Mouse (Mus musculus): Measurements from ENCODE around the gene Slc25a51. TPM values are rescaled to one million over a fixed set of nuclear protein-coding genes. Genes with fewer than 3 reads are reported as not detected.

Slc25a51 gene
- total RNA-seq, 2 experiments from 2014 or later, result 32.4 to 40.3 TPM

DNA sequence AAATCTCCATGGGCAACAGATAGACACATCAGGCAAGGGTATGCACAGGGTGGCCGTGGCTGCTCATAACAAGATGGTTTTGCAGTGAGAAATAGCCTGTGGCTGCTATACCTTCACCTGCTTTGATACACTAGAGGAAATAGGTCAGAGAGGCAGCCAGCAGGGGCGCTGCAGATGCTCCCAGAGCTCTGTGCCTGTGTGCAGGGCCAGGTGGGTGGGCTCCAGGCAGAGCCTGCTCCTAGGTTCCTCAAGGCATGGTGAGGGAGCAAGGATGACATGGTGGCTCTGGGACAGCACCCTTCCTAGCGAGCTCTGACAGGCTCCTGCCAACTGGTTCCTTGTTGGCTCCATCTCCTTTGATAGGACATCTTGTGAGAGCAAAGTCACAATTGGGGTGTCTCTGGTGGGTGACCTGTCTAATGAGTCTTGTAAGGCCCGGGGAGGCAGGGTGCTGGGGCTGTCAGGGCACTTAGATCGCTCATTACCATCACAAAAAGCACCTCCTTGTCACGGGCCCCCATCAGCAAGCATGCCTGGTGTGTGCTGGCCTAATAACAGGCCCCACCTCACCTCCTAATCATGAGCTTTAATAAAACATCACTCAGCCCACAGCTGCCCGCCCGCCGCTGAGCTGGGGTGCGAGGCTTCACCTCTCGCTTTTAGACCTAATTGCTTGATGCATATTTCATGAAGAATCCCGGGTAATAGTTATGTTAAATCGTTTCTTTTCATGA lies 18.3 kb upstream of the Slc25a51 start:
- ATAC-seq (replicated peaks; ENCODE audit: poor library complexity, severe bottlenecking), result no peak

DNA sequence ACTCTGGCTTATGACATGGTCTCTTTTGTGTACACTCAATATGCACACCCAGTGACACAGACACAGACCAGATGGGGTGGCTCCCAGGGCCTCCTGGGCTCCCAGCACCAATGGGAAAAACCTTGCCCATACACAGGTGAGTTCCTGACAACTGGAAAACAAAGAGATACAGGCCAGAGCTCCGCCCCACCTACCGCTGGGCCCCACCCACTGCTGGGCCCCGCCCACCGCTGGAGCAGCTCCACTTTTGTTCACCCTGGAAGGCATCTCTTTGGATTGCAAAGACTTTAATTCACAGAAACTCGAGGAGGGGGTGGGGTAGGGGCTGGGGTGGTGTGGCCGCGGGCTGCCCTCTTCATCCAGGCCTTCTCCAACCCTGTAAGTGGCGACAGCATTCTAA lies 14.8 kb upstream of the Slc25a51 start:
- ATAC-seq (replicated peaks; ENCODE audit: poor library complexity, severe bottlenecking), result no peak

DNA sequence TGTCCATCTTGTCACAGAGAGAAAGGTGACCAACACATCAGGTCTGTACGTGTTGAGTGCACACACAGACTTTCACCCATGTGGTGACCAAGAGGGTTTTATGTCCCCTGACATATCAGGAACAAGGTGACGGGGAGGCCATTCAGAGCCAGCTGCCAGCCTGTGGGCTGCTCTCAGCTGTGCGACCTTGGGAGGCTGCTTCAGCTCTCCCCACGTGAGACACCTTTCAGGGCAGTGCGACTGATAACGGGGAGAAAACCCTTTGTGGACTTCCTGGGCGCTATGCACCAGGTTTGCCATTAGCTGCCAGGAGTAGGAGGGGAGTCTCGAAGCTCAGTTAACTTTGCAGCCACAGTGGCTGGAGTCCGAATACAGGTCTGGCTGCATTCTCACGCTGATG lies 14.1 kb upstream of the Slc25a51 start:
- ATAC-seq (replicated peaks; ENCODE audit: poor library complexity, severe bottlenecking), result no peak

DNA sequence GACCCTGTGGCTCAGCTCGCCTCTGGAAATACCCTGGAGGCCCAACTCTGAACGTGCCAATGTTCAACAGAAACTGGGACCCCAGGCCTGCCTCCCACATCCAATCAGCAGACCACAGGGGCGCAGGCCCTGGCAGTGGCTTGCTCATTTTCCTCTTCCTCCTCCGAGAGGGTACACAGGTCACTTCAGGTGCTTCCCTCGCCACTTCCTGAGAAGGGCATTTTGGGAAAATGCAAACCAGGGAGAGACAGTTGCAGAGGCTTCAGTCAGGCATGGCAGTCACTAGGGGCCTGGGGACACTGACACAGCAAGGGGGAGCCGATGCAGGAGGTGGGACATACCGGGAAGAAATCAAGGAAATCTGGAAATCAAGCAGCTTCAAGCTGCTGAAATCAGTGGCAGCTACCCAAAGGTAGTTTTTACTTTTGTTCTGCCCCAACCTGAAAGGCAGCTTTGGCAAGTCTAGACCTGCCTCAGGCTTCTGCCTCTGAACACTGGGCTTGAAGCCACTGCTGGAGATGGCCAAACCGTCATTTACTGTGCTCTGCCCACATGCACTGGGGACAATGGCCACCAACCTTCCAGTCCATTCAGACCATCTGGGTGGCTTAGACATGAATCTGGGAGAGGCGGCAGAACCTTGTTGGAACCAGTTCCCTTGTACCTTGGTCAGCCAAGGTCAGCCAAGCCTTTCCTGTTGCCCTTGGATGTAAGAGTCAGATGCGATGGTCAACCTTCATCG lies 13.1 kb upstream of the Slc25a51 start:
- ATAC-seq (replicated peaks; ENCODE audit: poor library complexity, severe bottlenecking), result no peak

DNA sequence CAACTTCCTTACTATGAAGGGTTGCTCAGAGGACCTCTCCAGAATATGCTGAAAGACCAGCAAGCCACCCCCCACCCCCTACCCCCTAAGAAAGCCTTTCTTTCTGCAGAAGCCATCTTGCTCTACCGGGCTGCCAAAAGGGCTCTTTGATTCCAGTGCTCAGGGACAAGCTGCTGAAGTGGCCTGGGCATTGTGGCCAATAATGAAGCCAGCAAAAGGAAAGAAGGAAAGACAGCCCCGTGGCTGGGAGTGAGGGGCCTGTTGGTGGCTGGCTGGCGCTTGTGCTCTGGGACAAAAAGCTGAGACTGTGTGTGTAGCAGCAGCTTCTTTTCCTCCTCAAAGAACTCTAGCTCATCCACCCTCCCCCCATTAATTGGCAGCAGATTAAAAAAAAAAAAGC lies 12.2 kb upstream of the Slc25a51 start:
- ATAC-seq (replicated peaks; ENCODE audit: poor library complexity, severe bottlenecking), result no peak

DNA sequence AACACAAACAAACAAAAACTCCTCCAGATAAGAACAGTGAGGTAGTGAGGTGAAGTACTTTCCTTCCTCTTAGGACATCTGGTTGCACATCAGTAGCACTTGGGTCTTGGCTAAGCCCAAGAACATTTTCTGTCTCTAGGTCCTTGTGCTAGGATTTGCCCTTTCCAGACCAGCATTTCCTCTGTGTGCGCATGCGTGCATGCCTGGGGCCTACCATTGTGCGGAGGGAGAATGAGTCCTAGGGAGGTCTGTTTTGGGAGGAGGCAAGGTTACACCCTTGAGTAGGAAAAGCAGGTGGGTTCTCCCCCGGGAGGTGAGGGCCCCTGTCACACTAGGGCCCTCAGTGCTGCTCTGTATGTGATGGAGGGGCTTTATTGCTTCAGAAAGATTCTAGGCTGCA lies 10.5 kb upstream of the Slc25a51 start:
- no peak for ATAC-seq (replicated peaks; ENCODE audit: poor library complexity, severe bottlenecking)

DNA sequence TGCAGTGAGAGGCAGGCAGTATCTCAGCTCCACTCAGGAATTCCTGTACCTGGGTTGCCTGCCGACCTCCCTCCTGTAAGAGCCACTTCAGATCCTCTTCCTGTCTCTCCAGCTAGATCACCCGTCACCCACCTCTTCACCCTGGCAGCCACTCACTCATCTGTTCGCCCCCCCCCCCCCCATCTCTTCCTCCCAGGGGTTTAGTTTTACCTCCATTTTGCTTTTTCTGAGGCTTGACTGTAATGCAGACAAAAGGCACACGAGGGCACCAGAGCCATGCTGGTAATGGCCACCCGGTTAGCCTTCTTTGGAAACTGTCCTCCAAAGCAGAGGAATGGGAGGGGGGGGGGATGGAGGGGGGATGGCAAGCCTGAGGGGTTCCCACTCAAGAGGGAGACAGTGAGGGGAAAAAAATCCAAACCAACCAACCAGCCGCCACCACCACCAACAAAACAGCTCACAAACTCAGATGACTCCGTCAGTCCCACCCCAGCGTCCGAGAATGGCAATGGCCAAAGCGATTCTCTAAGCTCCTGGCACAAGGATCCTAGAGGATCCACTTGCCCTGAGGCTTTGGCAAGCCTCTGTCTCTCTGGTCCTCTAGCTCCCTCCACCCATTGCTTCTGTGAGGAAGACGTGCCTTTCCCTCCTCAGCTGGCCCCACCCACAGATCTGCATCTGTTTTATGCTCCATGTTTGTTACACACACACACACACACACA lies 9.8 kb upstream of the Slc25a51 start:
- ATAC-seq (replicated peaks; ENCODE audit: poor library complexity, severe bottlenecking), result peak; percentile 60

DNA sequence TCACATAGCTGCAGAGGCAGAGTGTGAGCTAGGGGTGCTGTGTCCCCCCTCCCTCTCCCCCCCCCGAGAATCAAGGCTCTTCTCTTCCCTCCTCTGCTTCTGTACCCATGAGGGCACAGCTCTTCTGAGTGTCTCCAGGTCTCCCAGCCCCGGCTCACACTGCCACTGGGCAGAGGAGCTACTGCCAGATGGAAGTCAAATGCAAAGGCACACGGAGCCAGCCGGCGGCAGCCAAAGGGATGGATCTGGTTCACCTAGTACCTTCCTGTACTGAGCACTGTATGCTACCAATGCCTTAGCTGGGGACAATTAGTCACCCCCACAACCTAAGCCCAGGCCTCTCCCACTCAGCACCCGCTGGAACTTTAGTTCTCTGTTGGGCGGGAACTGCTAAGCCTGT lies 7.7 kb upstream of the Slc25a51 start:
- no peak for ATAC-seq (replicated peaks; ENCODE audit: poor library complexity, severe bottlenecking)

DNA sequence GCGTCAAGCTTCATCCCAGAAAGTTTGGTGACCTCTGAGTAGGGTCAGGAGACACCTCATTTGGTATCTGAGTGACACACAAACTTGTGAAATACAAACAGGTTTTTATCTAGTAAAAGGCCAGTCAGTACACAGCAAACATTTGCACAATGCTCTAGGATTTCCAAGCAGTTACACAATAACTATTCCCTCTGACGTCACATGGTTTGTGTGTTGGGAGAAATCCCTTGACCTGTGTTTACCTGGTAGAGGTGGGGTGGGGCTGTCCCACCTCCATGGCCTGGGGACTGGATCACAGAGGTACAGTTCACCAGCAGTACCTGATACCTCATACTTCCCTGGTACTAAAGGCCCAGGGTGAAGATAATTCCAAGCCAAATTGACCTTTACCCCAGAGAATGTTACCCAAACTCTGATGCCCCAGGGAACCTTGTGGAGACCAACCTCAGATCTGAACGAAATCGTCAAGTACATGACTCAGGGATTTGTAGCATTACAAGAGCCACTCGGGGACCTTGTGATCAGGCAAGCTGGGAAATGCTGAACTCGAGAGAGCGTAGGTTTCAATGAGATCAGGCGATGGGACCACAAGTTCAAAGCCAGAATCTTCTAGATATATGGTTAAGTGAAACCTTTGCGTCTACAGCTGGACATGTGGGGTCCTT lies 5.2 kb upstream of the Slc25a51 start:
- ATAC-seq (replicated peaks; ENCODE audit: poor library complexity, severe bottlenecking), result no peak

DNA sequence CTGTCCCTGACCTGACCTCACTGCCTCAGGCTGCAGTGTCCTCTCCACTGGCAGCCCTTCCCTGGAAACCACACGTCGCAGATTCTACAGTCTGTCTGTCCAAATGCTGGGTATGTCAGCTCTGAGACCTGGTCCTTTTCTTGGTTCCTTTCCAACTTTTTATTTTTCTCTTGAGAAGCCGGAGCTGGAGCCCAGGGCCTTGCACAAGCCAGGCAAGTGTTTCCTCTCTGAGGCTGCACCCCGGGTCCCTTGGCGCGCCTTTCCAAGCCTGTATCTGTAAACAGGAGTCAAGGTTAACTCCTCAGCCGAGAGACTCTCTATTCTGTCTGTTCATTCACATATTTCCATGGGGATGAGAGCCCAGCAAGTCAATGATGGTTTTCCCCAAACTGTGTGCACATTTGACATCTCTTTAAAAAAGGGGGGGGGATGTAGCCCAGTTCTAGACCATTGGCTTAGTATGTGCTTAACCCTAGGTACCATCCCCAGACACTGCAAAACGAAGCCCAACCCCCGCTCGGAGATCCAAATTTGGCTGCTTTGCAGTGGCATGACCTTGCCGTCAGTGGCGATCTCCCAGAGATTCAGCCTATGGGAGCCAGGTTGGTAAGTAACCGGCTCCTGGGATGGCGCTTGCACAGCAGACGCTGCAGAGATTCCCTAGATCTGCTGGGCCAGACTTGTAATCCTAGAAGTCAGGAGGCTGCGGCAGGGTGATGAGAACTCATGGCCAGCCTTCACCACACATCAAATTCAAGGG lies 4.0 kb upstream of the Slc25a51 start:
- no peak for ATAC-seq (replicated peaks; ENCODE audit: poor library complexity, severe bottlenecking)

DNA sequence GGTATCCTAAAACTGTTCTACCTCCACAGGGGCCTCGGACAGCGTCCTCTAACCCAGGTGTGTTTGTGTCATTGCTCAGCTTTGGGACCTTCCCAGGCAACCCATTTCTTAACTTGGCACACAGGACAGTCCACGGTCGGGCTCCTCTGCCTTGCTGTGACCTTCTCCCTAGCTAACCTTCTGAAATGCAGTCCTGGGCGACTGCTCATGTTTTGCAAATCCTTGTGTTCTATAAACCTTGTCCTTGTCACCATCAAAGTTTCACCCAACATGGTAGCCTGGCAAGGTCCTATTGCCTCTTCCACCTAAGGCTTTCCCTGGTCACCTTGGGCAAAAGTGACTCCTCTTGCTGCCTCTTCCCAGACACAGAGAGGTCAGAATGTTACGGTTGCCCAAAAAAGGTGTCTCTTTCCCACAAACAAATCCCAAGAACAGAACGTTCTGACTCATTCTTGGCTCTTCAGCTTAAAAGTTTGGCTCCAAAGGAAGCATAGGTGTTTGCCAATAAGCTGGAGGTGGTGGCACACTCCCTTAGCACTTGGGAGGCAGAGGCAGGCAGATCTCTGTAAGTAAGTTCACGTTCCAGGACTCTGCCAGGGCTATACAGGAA lies 2.7 kb upstream of the Slc25a51 start:
- no peak for ATAC-seq (replicated peaks; ENCODE audit: poor library complexity, severe bottlenecking)

DNA sequence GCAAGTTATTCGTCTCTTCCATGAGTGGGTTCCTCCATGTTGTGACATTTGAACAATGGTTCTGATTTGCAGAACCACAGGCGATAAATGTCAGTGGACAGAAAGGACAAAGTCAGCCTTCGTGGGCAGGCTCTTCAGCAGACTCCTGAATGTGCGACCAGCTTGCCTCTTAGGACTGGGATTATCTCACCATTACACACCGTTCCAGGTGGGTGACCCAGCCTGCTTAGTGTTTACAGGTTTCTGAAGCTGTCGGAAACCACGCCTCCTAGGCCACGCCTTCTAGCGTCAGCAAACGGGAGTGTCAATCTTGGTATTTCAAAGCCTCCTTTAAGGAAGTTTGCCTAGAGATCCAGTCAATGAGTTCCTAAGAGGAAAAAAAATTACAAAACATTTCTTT lies 704 bp upstream of the Slc25a51 start:
- peak; percentile 54 for ATAC-seq (replicated peaks; ENCODE audit: poor library complexity, severe bottlenecking)

DNA sequence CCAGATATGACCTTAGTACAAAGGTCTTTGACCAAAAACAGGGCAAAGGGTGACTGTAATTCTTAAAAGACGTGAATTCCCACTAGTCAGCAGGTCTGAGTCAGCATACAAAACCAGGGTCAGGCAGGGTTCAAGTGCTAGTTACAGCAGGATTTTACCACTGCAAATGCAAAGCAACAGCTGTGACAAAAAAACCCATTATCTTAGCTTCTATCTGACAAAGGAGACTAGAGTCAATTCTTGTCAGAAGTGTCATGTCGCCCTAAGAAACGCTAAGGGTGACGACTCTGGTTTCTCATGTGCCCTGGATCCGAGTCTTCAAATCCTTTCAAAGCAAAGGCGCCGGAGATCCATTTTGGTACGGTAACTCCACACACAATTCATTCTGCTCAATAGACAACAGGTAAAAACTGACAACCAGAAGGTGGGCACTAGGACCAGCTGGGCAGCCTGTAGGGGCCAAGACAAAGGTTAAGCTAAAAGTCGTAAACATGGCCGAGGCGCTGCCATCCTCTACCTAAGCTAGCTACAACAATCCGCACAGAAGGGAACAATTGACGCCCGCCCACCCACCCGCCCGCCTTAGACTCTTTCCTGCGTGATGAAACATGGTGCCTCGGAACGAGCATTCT lies 747 bp downstream of the Slc25a51 start:
- ATAC-seq (replicated peaks; ENCODE audit: poor library complexity, severe bottlenecking), result no peak; the same call in 1 of the 2 replicates

DNA sequence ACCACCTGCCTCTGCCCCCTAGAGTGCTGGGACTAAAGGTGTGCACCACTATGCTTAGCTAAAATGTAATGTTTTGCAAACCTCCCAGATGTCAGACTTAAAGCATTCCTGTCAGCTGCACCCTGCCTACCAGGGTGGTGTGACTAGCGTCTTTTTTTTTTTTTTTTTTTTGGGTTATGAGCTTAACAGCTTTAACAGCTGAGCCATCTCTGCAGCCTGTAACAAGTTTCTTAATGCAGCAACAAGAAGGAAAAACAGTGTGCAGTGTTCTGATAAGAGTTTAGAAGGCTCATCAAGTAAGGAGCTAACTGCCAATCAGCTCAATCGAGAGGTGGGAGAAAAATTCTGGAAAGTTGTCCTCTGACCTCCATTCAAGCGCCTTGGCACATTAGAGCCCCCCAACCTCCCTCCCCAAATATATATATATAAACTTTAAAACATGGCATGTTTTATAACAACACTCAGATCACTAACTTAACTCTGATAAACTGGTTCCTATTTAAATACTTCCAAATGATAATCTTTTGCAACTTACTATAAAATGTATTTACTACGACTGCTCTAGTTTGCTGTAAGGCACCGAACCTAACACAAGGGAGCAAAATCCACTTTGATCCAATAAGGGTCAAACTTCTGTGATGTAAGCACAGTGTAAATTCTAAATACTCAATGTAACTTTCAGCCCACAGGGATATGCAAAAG lies 1.4 kb downstream of the Slc25a51 start:
- ATAC-seq (replicated peaks; ENCODE audit: poor library complexity, severe bottlenecking), result no peak

DNA sequence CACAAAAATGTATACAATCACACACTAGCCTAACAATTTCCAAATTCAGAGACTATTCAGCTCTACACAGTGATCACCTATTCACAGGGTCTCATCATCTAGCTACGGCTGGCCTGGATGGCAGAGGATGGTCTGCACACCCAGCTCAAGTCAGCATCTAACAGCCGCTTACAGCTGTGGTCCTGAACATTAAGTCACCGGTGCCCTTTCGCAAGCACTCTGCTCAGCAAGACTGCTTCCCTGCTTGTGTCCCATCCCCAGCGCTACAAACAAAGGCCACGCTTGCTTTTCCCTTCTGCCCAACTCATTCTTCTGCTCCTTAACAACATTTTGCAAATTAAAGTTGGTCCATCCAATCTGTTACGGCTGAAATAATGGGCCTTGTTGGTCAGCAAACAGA lies 2.2 kb downstream of the Slc25a51 start:
- ATAC-seq (replicated peaks; ENCODE audit: poor library complexity, severe bottlenecking), result no peak

DNA sequence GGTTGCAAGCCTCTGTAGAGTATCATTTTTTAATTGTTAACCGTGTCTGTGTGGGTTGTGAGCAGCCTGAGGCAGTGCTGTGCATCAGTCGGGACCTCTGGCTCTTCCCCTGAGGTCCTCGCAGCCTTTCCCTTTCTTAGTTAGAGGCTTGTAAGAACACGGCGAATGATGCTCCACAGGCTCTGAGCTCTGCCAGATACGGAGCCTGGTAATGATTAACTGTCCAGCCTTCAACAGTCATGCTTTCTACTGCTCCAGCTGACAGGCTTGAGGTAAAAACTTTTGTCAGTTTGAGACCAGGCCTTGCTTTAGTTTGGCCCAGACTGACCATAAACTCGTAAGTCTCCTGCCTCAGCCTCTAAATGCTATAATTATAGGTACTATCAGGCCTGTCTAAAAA lies 3.3 kb downstream of the Slc25a51 start:
- no peak for ATAC-seq (replicated peaks; ENCODE audit: poor library complexity, severe bottlenecking)

DNA sequence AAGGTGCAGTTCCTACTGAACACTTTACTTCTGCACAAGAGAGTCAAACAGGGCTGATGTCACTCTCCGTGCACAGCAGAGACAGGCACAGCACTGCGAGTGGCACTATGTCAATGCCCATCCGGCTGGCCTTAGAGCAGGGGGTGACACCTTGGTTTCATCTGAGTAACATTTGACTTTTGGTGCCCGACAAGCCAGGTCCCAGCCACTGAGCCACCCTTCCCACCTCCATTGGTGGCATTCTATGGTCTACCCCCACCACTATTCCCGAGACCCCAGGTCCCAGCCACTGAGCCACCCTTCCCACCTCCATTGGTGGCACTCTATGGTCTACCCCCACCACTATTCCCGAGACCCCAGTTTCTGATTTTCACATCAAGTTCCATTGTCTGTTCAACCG lies 4.5 kb downstream of the Slc25a51 start:
- no peak for ATAC-seq (replicated peaks; ENCODE audit: poor library complexity, severe bottlenecking)

DNA sequence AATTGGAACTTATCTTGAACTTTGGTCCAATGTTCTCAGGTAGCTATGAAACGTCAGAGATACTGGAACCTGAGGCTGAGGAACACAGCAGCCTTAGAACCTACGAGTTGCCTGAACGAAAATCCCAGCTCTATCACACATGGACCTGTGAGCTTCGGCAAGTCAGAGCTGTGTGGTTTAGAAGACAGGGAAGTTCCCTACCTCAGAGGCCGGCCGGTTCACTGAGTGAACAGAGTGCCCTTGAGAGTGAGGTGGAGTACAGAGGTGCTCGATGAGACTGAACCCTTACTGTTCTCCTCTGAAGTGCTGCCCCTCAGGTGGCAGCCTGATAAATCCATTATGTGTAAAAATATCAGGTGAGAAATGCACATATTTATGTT lies 5.1 kb downstream of the Slc25a51 start:
- 0 out of 2 replicates have a peak, but pooled peaks have one; percentile 29 for ATAC-seq (replicated peaks; ENCODE audit: poor library complexity, severe bottlenecking)
